In genomic region chr7:31041662-31042315, GRCm38 (mm10) we compare ENCODE assay signal across 8 mouse cellular contexts. TPM values are rescaled to one million over a fixed set of nuclear protein-coding genes. Genes with fewer than 3 reads are reported as not detected.
DNase-seq lines count a peak whose midpoint lies in the region; ATAC-seq and TF ChIP-seq lines count a peak whose summit lies in the region.

No protein-coding gene starts in this region.

- H3K9me3 ChIP-seq in forebrain, embryonic 16.5 days (ENCODE audit: control insufficient read depth, low read length): no peaks in the 10 kb centered on the region
- no peaks in the 10 kb centered on the region for H3K9me3 ChIP-seq in hindbrain, embryonic 14.5 days (ENCODE audit: control insufficient read depth, low read length)
- H3K9me3 ChIP-seq in liver, embryonic 13.5 days (replicated peaks): no peaks in the 10 kb centered on the region

- no peak overlapping the region for H3K27ac ChIP-seq in testis, adult 2 months (ENCODE audit: control insufficient read depth, insufficient read depth, low read depth, low read length)
- no peak overlapping the region for H3K27ac ChIP-seq in forebrain, embryonic 16.5 days (ENCODE audit: low read length)
- no peak overlapping the region for H3K27ac ChIP-seq in hindbrain, embryonic 14.5 days
- H3K27ac ChIP-seq in liver, embryonic 13.5 days: no peak overlapping the region

- 2% methylated on average over 28 of the region's 28 CpGs for WGBS in forebrain, embryonic 16.5 days
- 3% methylated on average over 28 of the region's 28 CpGs for WGBS in hindbrain, embryonic 14.5 days
- WGBS in liver, embryonic 13.5 days (ENCODE audit: insufficient replicate concordance): 2% methylated on average over 28 of the region's 28 CpGs

- no peak for TF ChIP-seq CTCF in testis, adult 2 months (IDR thresholded peaks at IDR 0.05; ENCODE audit: control insufficient read depth, insufficient read depth, insufficient replicate concordance, low read depth, low read length)

- H3K36me3 ChIP-seq in testis, adult 2 months (ENCODE audit: control insufficient read depth, insufficient read depth, low read length): no peaks in the 10 kb centered on the region
- no peaks in the 10 kb centered on the region for H3K36me3 ChIP-seq in forebrain, embryonic 16.5 days (ENCODE audit: control insufficient read depth, insufficient read depth)
- no peaks in the 10 kb centered on the region for H3K36me3 ChIP-seq in hindbrain, embryonic 14.5 days (replicated peaks; ENCODE audit: control insufficient read depth, insufficient read depth)
- H3K36me3 ChIP-seq in liver, embryonic 13.5 days: no peaks in the 10 kb centered on the region
- H3K36me3 ChIP-seq in myocyte (ENCODE audit: control insufficient read depth, insufficient read depth): no peaks in the 10 kb centered on the region

- no peak for ATAC-seq in forebrain, embryonic 16.5 days
- ATAC-seq in hindbrain, embryonic 14.5 days (ENCODE audit: low FRiP score): no peak
- no peak for ATAC-seq in liver, embryonic 13.5 days (ENCODE audit: low read depth)

- no peaks in the 10 kb centered on the region for H3K79me2 ChIP-seq in myocyte (ENCODE audit: control insufficient read depth, insufficient read depth)

- TF ChIP-seq POLR2A in testis, adult 2 months (IDR thresholded peaks at IDR 0.05; ENCODE audit: control insufficient read depth, low read depth, low read length): no peak
- peak; percentile 27 for TF ChIP-seq POLR2A in myocyte (IDR thresholded peaks at IDR 0.05; ENCODE audit: insufficient read length, low read depth)

- H3K4me2 ChIP-seq in forebrain, embryonic 16.5 days (ENCODE audit: low read length): peak overlapping the region; percentile 43
- peak overlapping the region; percentile 32 for H3K4me2 ChIP-seq in hindbrain, embryonic 14.5 days (replicated peaks)
- H3K4me2 ChIP-seq in liver, embryonic 13.5 days: peak overlapping the region; percentile 50
- peak overlapping the region; percentile 74 for H3K4me2 ChIP-seq in myocyte (ENCODE audit: low read depth)

- H3K27me3 ChIP-seq in testis, adult 2 months (ENCODE audit: control insufficient read depth, insufficient read depth, low read length): no peaks in the 10 kb centered on the region
- peaks cover 28% of the 10 kb centered on the region for H3K27me3 ChIP-seq in forebrain, embryonic 16.5 days (replicated peaks; ENCODE audit: control insufficient read depth, insufficient read depth, low read length)
- peaks cover 49% of the 10 kb centered on the region for H3K27me3 ChIP-seq in hindbrain, embryonic 14.5 days (ENCODE audit: control insufficient read depth, insufficient read depth, low read length)
- H3K27me3 ChIP-seq in liver, embryonic 13.5 days: peaks cover 38% of the 10 kb centered on the region
- no peaks in the 10 kb centered on the region for H3K27me3 ChIP-seq in myocyte (ENCODE audit: control insufficient read depth, insufficient read depth, insufficient read length)

- no peak for DNase-seq in testis, postnatal 14 days (ENCODE audit: low spot score)
- DNase-seq in hindbrain, embryonic 14.5 days (ENCODE audit: low spot score): no peak
- DNase-seq in liver, embryonic 13.5 days: no peak
- DNase-seq in urinary bladder, postnatal 36 days (ENCODE audit: low spot score in 2 of 2): peak; percentile 57 to 58
- DNase-seq in right cerebral cortex, postnatal 4 days: no peak

- H3K9ac ChIP-seq in forebrain, embryonic 16.5 days (replicated peaks; ENCODE audit: low read depth, low read length): 0 out of 2 replicates have a peak overlapping the region, but pooled peaks have one; percentile 9
- H3K9ac ChIP-seq in hindbrain, embryonic 14.5 days: no peak overlapping the region
- H3K9ac ChIP-seq in liver, embryonic 13.5 days: 0 out of 2 replicates have a peak overlapping the region, but pooled peaks have one; percentile 29

- H3ac ChIP-seq in myocyte (ENCODE audit: control insufficient read depth, insufficient read length): peak overlapping the region; percentile 14

- peaks cover 12% of the 10 kb centered on the region for H3K4me1 ChIP-seq in testis, adult 2 months (ENCODE audit: control insufficient read depth, insufficient read depth, low read length)
- peaks cover 3% of the 10 kb centered on the region; the same call in 1 of the 2 replicates for H3K4me1 ChIP-seq in forebrain, embryonic 16.5 days (replicated peaks; ENCODE audit: control insufficient read depth, insufficient read depth, low read length)
- no peaks in the 10 kb centered on the region for H3K4me1 ChIP-seq in hindbrain, embryonic 14.5 days (replicated peaks; ENCODE audit: control insufficient read depth, insufficient read depth, low read length)
- H3K4me1 ChIP-seq in liver, embryonic 13.5 days (replicated peaks): no peaks in the 10 kb centered on the region; the same call in none of the 2 replicates

- peak overlapping the region; percentile 21 for H3K4me3 ChIP-seq in testis, adult 2 months (ENCODE audit: control insufficient read depth, low read depth, low read length)
- peak overlapping the region; percentile 23 for H3K4me3 ChIP-seq in forebrain, embryonic 16.5 days (replicated peaks; ENCODE audit: low read length)
- H3K4me3 ChIP-seq in hindbrain, embryonic 14.5 days (replicated peaks; ENCODE audit: low read length): no peak overlapping the region
- peak overlapping the region; percentile 38 for H3K4me3 ChIP-seq in liver, embryonic 13.5 days (replicated peaks)
- H3K4me3 ChIP-seq in myocyte: peak overlapping the region; percentile 20

TF ChIP-seq in myocyte, 11 proteins besides CTCF, POLR2A, EP300 and RAD21:
- TF ChIP-seq CEBPB (IDR thresholded peaks at IDR 0.05; ENCODE audit: insufficient read depth, poor library complexity, severe bottlenecking) (no peak), USF1 (IDR thresholded peaks at IDR 0.05; ENCODE audit: low read depth) (no peak), E2F4 (IDR thresholded peaks at IDR 0.05; ENCODE audit: insufficient read depth) (no peak), POLR2AphosphoS2 (IDR thresholded peaks at IDR 0.05; ENCODE audit: insufficient read length, low read depth) (no peak), TCF3 (IDR thresholded peaks at IDR 0.05; ENCODE audit: insufficient read length, low read depth) (no peak), SRF (IDR thresholded peaks at IDR 0.05; ENCODE audit: control insufficient read depth, insufficient read length, low read depth) (no peak), TCF12 (IDR thresholded peaks at IDR 0.05; ENCODE audit: insufficient read depth, poor library complexity, severe bottlenecking) (no peak), MAX (IDR thresholded peaks at IDR 0.05; ENCODE audit: low read depth) (no peak), MYOG (IDR thresholded peaks at IDR 0.05; ENCODE audit: control insufficient read depth in 1 of 3, insufficient read depth in 1 of 3, insufficient read length in 2 of 3, low read depth in 2 of 3) (no peak), MYOD1 (IDR thresholded peaks at IDR 0.05; ENCODE audit: control insufficient read depth in 1 of 3, insufficient read length in 2 of 3, low read depth in 2 of 3) (no peak), REST (IDR thresholded peaks at IDR 0.05; ENCODE audit: insufficient read depth, insufficient read length) (no peak)
TF ChIP-seq in myocyte: peak in this region for 0.

RNA-seq across cellular contexts. Expression of gene Fxyd5, which starts 0.5 kb away (rescaled TPM):
- polyA plus RNA-seq in testis, adult 2 months (2012; rRNA removed): 8.3 and 12.1 TPM in 2 replicates
- 21.7 and 23.4 TPM in 2 replicates for polyA plus RNA-seq in forebrain, embryonic 16.5 days (2015; fragmentation: Nextera tagmentation; extraction: Ambion mirVana)
- polyA plus RNA-seq in hindbrain, embryonic 14.5 days (2014; fragmentation: Nextera tagmentation; extraction: Ambion mirVana): 13.6 and 14.8 TPM in 2 replicates
- polyA plus RNA-seq in liver, embryonic 13.5 days (2015; fragmentation: Nextera tagmentation; extraction: Ambion mirVana): 17.3 and 19.2 TPM in 2 replicates
- 31.0 TPM for polyA plus RNA-seq in myocyte (2012; fragmentation: generic; extraction: Trizol)

RNA-seq across cellular contexts. Expression of gene Fxyd7, which starts 9.5 kb away (rescaled TPM):
- polyA plus RNA-seq in testis, adult 2 months (2012; rRNA removed): 1.3 and 1.6 TPM in 2 replicates
- 51.0 and 95.0 TPM in 2 replicates for polyA plus RNA-seq in forebrain, embryonic 16.5 days (2015; fragmentation: Nextera tagmentation; extraction: Ambion mirVana)
- 236 and 249 TPM in 2 replicates for polyA plus RNA-seq in hindbrain, embryonic 14.5 days (2014; fragmentation: Nextera tagmentation; extraction: Ambion mirVana)
- 0.17 and 0.47 TPM in 2 replicates for polyA plus RNA-seq in liver, embryonic 13.5 days (2015; fragmentation: Nextera tagmentation; extraction: Ambion mirVana)
- polyA plus RNA-seq in myocyte (2012; fragmentation: generic; extraction: Trizol): not detected

RNA-seq across cellular contexts. Expression of gene Fxyd1, which starts 15.2 kb away (rescaled TPM):
- 94.7 and 104 TPM in 2 replicates for polyA plus RNA-seq in testis, adult 2 months (2012; rRNA removed)
- 10.7 and 14.5 TPM in 2 replicates for polyA plus RNA-seq in forebrain, embryonic 16.5 days (2015; fragmentation: Nextera tagmentation; extraction: Ambion mirVana)
- polyA plus RNA-seq in hindbrain, embryonic 14.5 days (2014; fragmentation: Nextera tagmentation; extraction: Ambion mirVana): 34.1 and 59.0 TPM in 2 replicates
- polyA plus RNA-seq in liver, embryonic 13.5 days (2015; fragmentation: Nextera tagmentation; extraction: Ambion mirVana): 41.1 and 44.2 TPM in 2 replicates
- 8.4 TPM for polyA plus RNA-seq in myocyte (2012; fragmentation: generic; extraction: Trizol)

RNA-seq across cellular contexts. Expression of gene Lgi4, which starts 17.4 kb away (rescaled TPM):
- polyA plus RNA-seq in testis, adult 2 months (2012; rRNA removed): 2.0 TPM in 2 replicates
- polyA plus RNA-seq in forebrain, embryonic 16.5 days (2015; fragmentation: Nextera tagmentation; extraction: Ambion mirVana): 0.20 and 0.24 TPM in 2 replicates
- polyA plus RNA-seq in hindbrain, embryonic 14.5 days (2014; fragmentation: Nextera tagmentation; extraction: Ambion mirVana): 0.28 and 0.60 TPM in 2 replicates
- polyA plus RNA-seq in liver, embryonic 13.5 days (2015; fragmentation: Nextera tagmentation; extraction: Ambion mirVana): 0.07 and 0.13 TPM in 2 replicates
- polyA plus RNA-seq in myocyte (2012; fragmentation: generic; extraction: Trizol): not detected

RNA-seq across cellular contexts. Expression of gene Fxyd3, which starts 34.7 kb away (rescaled TPM):
- 0.64 and 6.4 TPM in 2 replicates for polyA plus RNA-seq in testis, adult 2 months (2012; rRNA removed)
- polyA plus RNA-seq in forebrain, embryonic 16.5 days (2015; fragmentation: Nextera tagmentation; extraction: Ambion mirVana): 0.15 and 0.66 TPM in 2 replicates
- polyA plus RNA-seq in hindbrain, embryonic 14.5 days (2014; fragmentation: Nextera tagmentation; extraction: Ambion mirVana): 0.66 TPM in 1 of 2 replicates, not detected in the other
- 0.52 and 1.1 TPM in 2 replicates for polyA plus RNA-seq in liver, embryonic 13.5 days (2015; fragmentation: Nextera tagmentation; extraction: Ambion mirVana)
- 0.01 TPM for polyA plus RNA-seq in myocyte (2012; fragmentation: generic; extraction: Trizol)

Comparison
In these comparisons a context has a peak if more than half of its experiments do, and no peak if none do; other contexts are left out.
1. DNase-seq: peak in urinary bladder, postnatal 36 days (2 of 2); none in testis, postnatal 14 days (single experiment), hindbrain, embryonic 14.5 days (single experiment), liver, embryonic 13.5 days (single experiment) and right cerebral cortex, postnatal 4 days (single experiment).
2. RNA of gene Fxyd7, which starts 9.5 kb away (polyA plus RNA-seq): 236 to 249 TPM in hindbrain, embryonic 14.5 days and 51.0 to 95.0 TPM in forebrain, embryonic 16.5 days; 1.3 to 1.6 TPM in testis, adult 2 months, 0.17 to 0.47 TPM in liver, embryonic 13.5 days and not detected in myocyte (single experiment); every median in the first group is over 10 times any median in the second.
3. Peak in every context shown above with its lines, with median percentiles within 50 percentile points of each other: H3K4me2 ChIP-seq.